Mouse (Mus musculus) midbrain, postnatal 0 days (tissue): ENCODE measurements around the gene Hoxb6. TPM values are rescaled to one million over a fixed set of nuclear protein-coding genes. Genes with fewer than 3 reads are reported as not detected.

Experiments used
- ATAC-seq: fragments of 200-750 bp; cut with Nextera tagmentation; 2 replicates; pipeline ENCODE4 v1.8.0; 2017; ENCODE audit warnings: moderate number of reproducible peaks, mild to moderate bottlenecking, moderate TSS enrichment, moderate library complexity; ENCODE audit not compliant: low FRiP score
- DNase-seq: peaks from one replicate; pipeline ENCODE4 v3.0.0-alpha.2; 2015; ENCODE audit warnings: low spot score
- H3K27ac ChIP-seq: fragments of 300-500 bp; sonication (generic); 2 replicates; pipeline ENCODE4 v1.5.1; 2014; ENCODE audit warnings: low read depth, mild to moderate bottlenecking, low read length, mixed read lengths
- H3K27me3 ChIP-seq: fragments of 300-500 bp; sonication (generic); 2 replicates; pipeline ENCODE4 v1.6.1; 2014; ENCODE audit warnings: low read length, control low read depth, mixed read lengths; ENCODE audit not compliant: insufficient read depth
- H3K36me3 ChIP-seq: fragments of 300-500 bp; sonication (generic); 2 replicates; pipeline ENCODE4 v1.6.1; 2014; ENCODE audit warnings: low read length, control low read depth, mixed read lengths; ENCODE audit not compliant: insufficient read depth
- H3K4me1 ChIP-seq: fragments of 300-500 bp; sonication (generic); 2 replicates; pipeline ENCODE4 v1.6.1; 2014; ENCODE audit warnings: mild to moderate bottlenecking, control low read depth, antibody characterized with exemption, low read length, mixed read lengths; ENCODE audit not compliant: insufficient read depth
- H3K4me2 ChIP-seq: fragments of 300-500 bp; sonication (generic); 2 replicates; pipeline ENCODE4 v1.6.1; 2014; ENCODE audit warnings: low read depth, mild to moderate bottlenecking, low read length, mixed read lengths; ENCODE audit not compliant: poor library complexity, severe bottlenecking
- H3K4me3 ChIP-seq: fragments of 300-500 bp; sonication (generic); 2 replicates; pipeline ENCODE4 v1.5.1; 2014; ENCODE audit warnings: low read depth, mild to moderate bottlenecking, low read length, moderate library complexity
- H3K9ac ChIP-seq: fragments of 300-500 bp; sonication (generic); replicated peaks from 2 replicates; pipeline ENCODE4 v1.6.1; 2014; ENCODE audit warnings: mild to moderate bottlenecking, low read length, moderate library complexity, mixed read lengths; ENCODE audit not compliant: poor library complexity, severe bottlenecking
- H3K9me3 ChIP-seq: fragments of 300-500 bp; sonication (generic); 2 replicates; pipeline ENCODE4 v1.6.1; 2016; ENCODE audit warnings: low read length, control low read depth
- CTCF ChIP-seq: IDR thresholded peaks from 2 replicates; pipeline ENCODE4 v1.5.1; 2016; ENCODE audit warnings: antibody characterized with exemption, mild to moderate bottlenecking
- WGBS: fragments of 180-500 bp; shearing (Covaris S2); extraction: QIAGEN DNeasy Blood & Tissue Kit; methylation state at CpG from one replicate; pipeline ENCODE4 v1.1.7; 2014; 5-methylcytosine and 5-hydroxymethylcytosine counted together
- polyA plus RNA-seq: library from polyadenylated mRNA; unstranded; fragments of >200 nt; fragmentation: Nextera tagmentation; extraction: Ambion mirVana; gene quantifications from 2 replicates; pipeline ENCODE4 v1.2.1, GENCODE M21; 2015
- total RNA-seq: library from RNA; depleted of rRNA; stranded (reverse); fragments of >200 nt; gene quantifications from 2 replicates; pipeline ENCODE4 v1.2.3, GENCODE M21; 2014

Gene Hoxb6
- total and polyA plus RNA-seq, 2 experiments from 2014 or later = 0.22 TPM; not detected in 1

- no peak overlapping the region for H3K4me2 ChIP-seq
- TF ChIP-seq CTCF = peak; percentile 79
- H3K27me3 ChIP-seq = peaks cover 96% of the 10 kb centered on the region
- peak; percentile 89 for DNase-seq
- H3K9ac ChIP-seq = no peak overlapping the region
- no peaks in the 10 kb centered on the region for H3K9me3 ChIP-seq
- WGBS = 1% methylated on average over 31 of the region's 31 CpGs
- no peak overlapping the region for H3K4me3 ChIP-seq
- no peaks in the 10 kb centered on the region for H3K4me1 ChIP-seq
- ATAC-seq = no peak
- no peaks in the 10 kb centered on the region for H3K36me3 ChIP-seq
- H3K27ac ChIP-seq = no peak overlapping the region
Measured at GRCm38 (mm10) chr11:96311520-96312417, 19.5 kb downstream of the Hoxb6 start.

- DNase-seq (no peak), ATAC-seq (no peak)
- Histone ChIP-seq H3K27ac (no peak overlapping the region), H3K27me3 (peaks cover 93% of the 10 kb centered on the region), H3K9ac (no peak overlapping the region), H3K4me3 (no peak overlapping the region), H3K36me3 (no peaks in the 10 kb centered on the region), H3K4me2 (no peak overlapping the region), H3K9me3 (no peaks in the 10 kb centered on the region), H3K4me1 (no peaks in the 10 kb centered on the region)
- TF ChIP-seq CTCF = no peak
- 24% methylated on average over 2 of the region's 2 CpGs for WGBS
Measured at GRCm38 (mm10) chr11:96313134-96313533, 20.9 kb downstream of the Hoxb6 start.

- DNase-seq (no peak), ATAC-seq (no peak)
- no peak overlapping the region for H3K4me3 ChIP-seq
- H3K9me3 ChIP-seq = no peaks in the 10 kb centered on the region
- no peak overlapping the region for H3K9ac ChIP-seq
- 3% methylated on average over 12 of the region's 12 CpGs for WGBS
- no peak overlapping the region for H3K4me2 ChIP-seq
- no peaks in the 10 kb centered on the region for H3K4me1 ChIP-seq
- H3K27ac ChIP-seq = no peak overlapping the region
- H3K36me3 ChIP-seq = no peaks in the 10 kb centered on the region
- peaks cover 93% of the 10 kb centered on the region for H3K27me3 ChIP-seq
- no peak for TF ChIP-seq CTCF
Measured at GRCm38 (mm10) chr11:96313806-96314428, 21.6 kb downstream of the Hoxb6 start.

GRCm38 (mm10) chr11:96314671-96315343, 22.5 kb downstream of the Hoxb6 start:
- Histone ChIP-seq H3K4me3 (no peak overlapping the region), H3K27ac (no peak overlapping the region), H3K36me3 (no peaks in the 10 kb centered on the region), H3K9ac (no peak overlapping the region), H3K27me3 (peaks cover 93% of the 10 kb centered on the region), H3K9me3 (no peaks in the 10 kb centered on the region), H3K4me1 (no peaks in the 10 kb centered on the region), H3K4me2 (no peak overlapping the region)
- WGBS = under 1% methylated on average over 34 of the region's 34 CpGs
- no peak for TF ChIP-seq CTCF
- ATAC-seq (no peak), DNase-seq (no peak)

- ATAC-seq (no peak), DNase-seq (no peak)
- H3K4me1 ChIP-seq = no peaks in the 10 kb centered on the region
- 7% methylated on average over 5 of the region's 5 CpGs for WGBS
- H3K4me2 ChIP-seq = no peak overlapping the region
- H3K9ac ChIP-seq = no peak overlapping the region
- TF ChIP-seq CTCF = no peak
- H3K9me3 ChIP-seq = no peaks in the 10 kb centered on the region
- H3K4me3 ChIP-seq = no peak overlapping the region
- H3K36me3 ChIP-seq = no peaks in the 10 kb centered on the region
- peaks cover 93% of the 10 kb centered on the region for H3K27me3 ChIP-seq
- no peak overlapping the region for H3K27ac ChIP-seq
Measured at GRCm38 (mm10) chr11:96315344-96315681, 23.0 kb downstream of the Hoxb6 start.
